Mouse (Mus musculus): ENCODE data around the gene Tcam1. TPM values are rescaled to one million over a fixed set of nuclear protein-coding genes. Genes with fewer than 3 reads are reported as not detected.
"Not testable (repeated sequence)": the region's sequence is repeated elsewhere in the genome, so short reads cannot be mapped to it uniquely, and the experiment has no call there.

Tcam1 gene
- polyA plus RNA-seq (2012; rRNA removed) = 0.05 TPM in 2 replicates

- Histone ChIP-seq H3K36me3 (ENCODE audit: control insufficient read depth, insufficient read depth, low read length) (no peaks in the 10 kb centered on the region), H3K27me3 (ENCODE audit: control insufficient read depth, insufficient read depth, low read length) (no peaks in the 10 kb centered on the region), H3K4me1 (ENCODE audit: control insufficient read depth, insufficient read depth, insufficient read length, low read length) (peaks cover 13% of the 10 kb centered on the region), H3K4me3 (ENCODE audit: low read depth, low read length) (no peak within 1 kb of the TSS; the same call in 1 of the 2 replicates), H3K27ac (ENCODE audit: insufficient read depth, low read depth, low read length) (no peak within 1 kb of the TSS)
- TF ChIP-seq CTCF (IDR thresholded peaks at IDR 0.05; ENCODE audit: extremely low read depth, insufficient read length, insufficient replicate concordance, low read depth, low read length) (peak; percentile 88), POLR2A (IDR thresholded peaks at IDR 0.05; ENCODE audit: low read depth, low read length) (no peak)
- WGBS = 3% methylated on average over 25 of the region's 25 CpGs
These were observed at the start of gene Tcam1 for GRCm38 (mm10) chr11:106276454-106276853. Gene Tcam1 (plus strand): TSS chr11:106276672.

GRCm38 (mm10) chr11:106233978-106234377, 42.5 kb upstream of the Tcam1 start:
- H3K4me3 ChIP-seq (ENCODE audit: low read depth, low read length); H3K27ac ChIP-seq (ENCODE audit: insufficient read depth, low read depth, low read length); H3K4me1 ChIP-seq (ENCODE audit: control insufficient read depth, insufficient read depth, insufficient read length, low read length); H3K27me3 ChIP-seq (ENCODE audit: control insufficient read depth, insufficient read depth, low read length): not testable (repeated sequence)
- WGBS = 75% methylated on average over 8 of the region's 8 CpGs
- peaks cover 53% of the 10 kb centered on the region for H3K36me3 ChIP-seq (ENCODE audit: control insufficient read depth, insufficient read depth, low read length)

- H3K27ac ChIP-seq (ENCODE audit: insufficient read depth, low read depth, low read length) = no peak overlapping the region
- no peaks in the 10 kb centered on the region for H3K27me3 ChIP-seq (ENCODE audit: control insufficient read depth, insufficient read depth, low read length)
- no peak overlapping the region for H3K4me3 ChIP-seq (ENCODE audit: low read depth, low read length)
- no peaks in the 10 kb centered on the region for H3K4me1 ChIP-seq (ENCODE audit: control insufficient read depth, insufficient read depth, insufficient read length, low read length)
- H3K36me3 ChIP-seq (ENCODE audit: control insufficient read depth, insufficient read depth, low read length) = peaks cover 86% of the 10 kb centered on the region
- 95% methylated on average over 1 of the region's 1 CpGs for WGBS
- no peak; the same call in 1 of the 2 replicates for TF ChIP-seq CTCF (IDR thresholded peaks at IDR 0.05; ENCODE audit: extremely low read depth, insufficient read length, insufficient replicate concordance, low read depth, low read length)
- no peak for TF ChIP-seq POLR2A (IDR thresholded peaks at IDR 0.05; ENCODE audit: low read depth, low read length)
These were observed 29.6 kb upstream of the Tcam1 start for GRCm38 (mm10) chr11:106246834-106247233.

GRCm38 (mm10) chr11:106249326-106249725, 27.1 kb upstream of the Tcam1 start:
- no peak overlapping the region for H3K27ac ChIP-seq (ENCODE audit: insufficient read depth, low read depth, low read length)

GRCm38 (mm10) chr11:106254767-106255166, 21.7 kb upstream of the Tcam1 start:
- H3K36me3 ChIP-seq (ENCODE audit: control insufficient read depth, insufficient read depth, low read length) = peaks cover 36% of the 10 kb centered on the region
- no peak overlapping the region; the same call in 1 of the 2 replicates for H3K4me3 ChIP-seq (ENCODE audit: low read depth, low read length)
- peaks cover 6% of the 10 kb centered on the region; the same call in 1 of the 2 replicates for H3K4me1 ChIP-seq (ENCODE audit: control insufficient read depth, insufficient read depth, insufficient read length, low read length)
- H3K27me3 ChIP-seq (ENCODE audit: control insufficient read depth, insufficient read depth, low read length) = no peaks in the 10 kb centered on the region
- no peak overlapping the region for H3K27ac ChIP-seq (ENCODE audit: insufficient read depth, low read depth, low read length)
- TF ChIP-seq CTCF (IDR thresholded peaks at IDR 0.05; ENCODE audit: extremely low read depth, insufficient read length, insufficient replicate concordance, low read depth, low read length) (no peak), POLR2A (IDR thresholded peaks at IDR 0.05; ENCODE audit: low read depth, low read length) (no peak)
- 5% methylated on average over 2 of the region's 2 CpGs for WGBS

More at GRCm38 (mm10) chr11:106249326-106249725, 27.1 kb upstream of the Tcam1 start:
- Histone ChIP-seq H3K4me3 (ENCODE audit: low read depth, low read length) (no peak overlapping the region), H3K4me1 (ENCODE audit: control insufficient read depth, insufficient read depth, insufficient read length, low read length) (no peaks in the 10 kb centered on the region), H3K36me3 (ENCODE audit: control insufficient read depth, insufficient read depth, low read length) (peaks cover 75% of the 10 kb centered on the region), H3K27me3 (ENCODE audit: control insufficient read depth, insufficient read depth, low read length) (no peaks in the 10 kb centered on the region)
- TF ChIP-seq POLR2A (IDR thresholded peaks at IDR 0.05; ENCODE audit: low read depth, low read length) (no peak), CTCF (IDR thresholded peaks at IDR 0.05; ENCODE audit: extremely low read depth, insufficient read length, insufficient replicate concordance, low read depth, low read length) (no peak)
- WGBS = 63% methylated on average over 7 of the region's 7 CpGs

GRCm38 (mm10) chr11:106255174-106255573, 21.3 kb upstream of the Tcam1 start:
- no peak overlapping the region for H3K27ac ChIP-seq (ENCODE audit: insufficient read depth, low read depth, low read length)

GRCm38 (mm10) chr11:106255685-106256451, 20.6 kb upstream of the Tcam1 start, which contains the start of the genes Ftsj3 and Psmc5:
Gene Ftsj3 (minus strand): TSS chr11:106256079.
Gene Psmc5 (plus strand): TSS chr11:106256154.
- peak within 1 kb of the TSS; percentile 77 for H3K4me3 ChIP-seq (ENCODE audit: low read depth, low read length)
- no peaks in the 10 kb centered on the region for H3K27me3 ChIP-seq (ENCODE audit: control insufficient read depth, insufficient read depth, low read length)
- under 1% methylated on average over 42 of the region's 42 CpGs for WGBS
- H3K27ac ChIP-seq (ENCODE audit: insufficient read depth, low read depth, low read length) = peak within 1 kb of the TSS; percentile 75
- H3K36me3 ChIP-seq (ENCODE audit: control insufficient read depth, insufficient read depth, low read length) = peaks cover 27% of the 10 kb centered on the region
- TF ChIP-seq POLR2A (IDR thresholded peaks at IDR 0.05; ENCODE audit: low read depth, low read length) = peak; percentile 45; the same call in 1 of the 2 replicates
- peak; percentile 28; the same call in 1 of the 2 replicates for TF ChIP-seq CTCF (IDR thresholded peaks at IDR 0.05; ENCODE audit: extremely low read depth, insufficient read length, insufficient replicate concordance, low read depth, low read length)
- peaks cover 6% of the 10 kb centered on the region; the same call in 1 of the 2 replicates for H3K4me1 ChIP-seq (ENCODE audit: control insufficient read depth, insufficient read depth, insufficient read length, low read length)

More at GRCm38 (mm10) chr11:106255174-106255573, 21.3 kb upstream of the Tcam1 start:
- 1% methylated on average over 22 of the region's 22 CpGs for WGBS
- H3K36me3 ChIP-seq (ENCODE audit: control insufficient read depth, insufficient read depth, low read length) = peaks cover 32% of the 10 kb centered on the region
- H3K4me3 ChIP-seq (ENCODE audit: low read depth, low read length) = peak overlapping the region; percentile 77
- H3K4me1 ChIP-seq (ENCODE audit: control insufficient read depth, insufficient read depth, insufficient read length, low read length) = peaks cover 6% of the 10 kb centered on the region; the same call in 1 of the 2 replicates
- H3K27me3 ChIP-seq (ENCODE audit: control insufficient read depth, insufficient read depth, low read length) = no peaks in the 10 kb centered on the region
- no peak for TF ChIP-seq POLR2A (IDR thresholded peaks at IDR 0.05; ENCODE audit: low read depth, low read length)
- TF ChIP-seq CTCF (IDR thresholded peaks at IDR 0.05; ENCODE audit: extremely low read depth, insufficient read length, insufficient replicate concordance, low read depth, low read length) = no peak

Measured in small intestine, adult 2 months (tissue).